Mouse (Mus musculus) forebrain, embryonic 12.5 days (tissue): Measurements from ENCODE around the gene D430041D05Rik. TPM values are rescaled to one million over a fixed set of nuclear protein-coding genes. Genes with fewer than 3 reads are reported as not detected.

Experiments used
- ATAC-seq: fragments of 200-750 bp; cut with Nextera tagmentation; 2 replicates; pipeline ENCODE4 v1.8.0; 2017; ENCODE audit warnings: moderate TSS enrichment; ENCODE audit not compliant: low FRiP score
- H3K27ac ChIP-seq: fragments of 300-500 bp; sonication (generic); 2 replicates; pipeline ENCODE4 v1.5.1; 2016; ENCODE audit warnings: mild to moderate bottlenecking
- H3K27me3 ChIP-seq: fragments of 300-500 bp; sonication (generic); 2 replicates; pipeline ENCODE4 v1.6.1; 2016; ENCODE audit warnings: mild to moderate bottlenecking
- H3K36me3 ChIP-seq: fragments of 300-500 bp; sonication (generic); replicated peaks from 2 replicates; pipeline ENCODE4 v1.6.1; 2016; ENCODE audit warnings: mild to moderate bottlenecking
- H3K4me1 ChIP-seq: fragments of 300-500 bp; sonication (generic); 2 replicates; pipeline ENCODE4 v1.6.1; 2016
- H3K4me2 ChIP-seq: fragments of 300-500 bp; sonication (generic); 2 replicates; pipeline ENCODE4 v1.6.1; 2016; ENCODE audit warnings: mild to moderate bottlenecking, moderate library complexity
- H3K4me3 ChIP-seq: fragments of 300-500 bp; sonication (generic); replicated peaks from 2 replicates; pipeline ENCODE4 v1.5.1; 2016; ENCODE audit warnings: mild to moderate bottlenecking
- H3K9ac ChIP-seq: fragments of 300-500 bp; sonication (generic); 2 replicates; pipeline ENCODE4 v1.6.1; 2016; ENCODE audit warnings: mild to moderate bottlenecking
- H3K9me3 ChIP-seq: fragments of 300-500 bp; sonication (generic); 2 replicates; pipeline ENCODE4 v1.6.1; 2016
- WGBS: fragments of 180-500 bp; shearing (Covaris S2); methylation state at CpG from one replicate; pipeline ENCODE4 v1.1.7; 2016; 5-methylcytosine and 5-hydroxymethylcytosine counted together
- polyA plus RNA-seq: library from polyadenylated mRNA; unstranded; fragments of >200 nt; fragmentation: Nextera tagmentation; extraction: Ambion mirVana; gene quantifications from 2 replicates; pipeline ENCODE4 v1.2.1, GENCODE M21; 2016

D430041D05Rik gene
- polyA plus RNA-seq, 1 experiment from 2014 or later = 4.5 TPM

DNA sequence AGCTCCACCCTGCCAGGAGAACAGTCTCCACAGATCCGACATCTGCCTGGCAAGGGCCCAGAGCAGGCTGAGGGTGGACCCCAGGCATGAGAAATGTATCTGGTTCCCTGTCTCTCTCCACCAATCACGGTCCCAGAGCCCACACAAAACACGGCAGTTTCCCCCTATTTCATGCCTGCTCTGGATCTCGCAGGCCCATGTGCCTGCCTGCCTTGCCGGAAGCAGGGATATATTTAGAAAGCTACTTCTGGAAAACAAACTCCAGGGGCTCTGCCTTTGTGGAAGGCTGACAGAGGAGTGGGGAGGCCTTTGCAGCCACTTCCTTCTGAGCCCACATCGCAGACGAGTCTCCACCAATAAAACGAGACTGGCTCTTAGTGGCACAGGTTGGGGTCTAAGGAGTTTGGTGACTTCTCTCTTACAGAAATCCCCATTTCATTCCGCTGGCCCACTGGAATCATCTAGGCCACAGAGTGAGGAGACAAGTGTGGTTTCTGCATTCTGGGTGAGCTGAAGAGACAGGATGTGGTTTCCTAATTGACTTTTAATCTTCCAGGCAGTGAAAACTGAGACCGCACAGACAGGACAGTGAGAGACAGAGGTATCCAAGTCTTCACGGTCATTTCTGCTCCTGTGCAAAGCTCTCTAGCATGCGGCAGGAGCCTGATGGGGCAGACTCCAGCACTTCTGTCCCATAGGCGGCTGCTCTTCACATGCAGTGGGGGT, 233.7 kb downstream of the D430041D05Rik start:
- H3K36me3 ChIP-seq = no peaks in the 10 kb centered on the region
- H3K4me1 ChIP-seq = peaks cover 12% of the 10 kb centered on the region
- H3K9ac ChIP-seq = no peak overlapping the region
- peak overlapping the region; percentile 50; the same call in 1 of the 2 replicates for H3K27ac ChIP-seq
- no peak overlapping the region for H3K4me3 ChIP-seq
- WGBS = 70% methylated on average over 13 of the region's 13 CpGs
- no peak overlapping the region for H3K4me2 ChIP-seq
- no peaks in the 10 kb centered on the region for H3K9me3 ChIP-seq
- H3K27me3 ChIP-seq = no peaks in the 10 kb centered on the region
- no peak for ATAC-seq

DNA sequence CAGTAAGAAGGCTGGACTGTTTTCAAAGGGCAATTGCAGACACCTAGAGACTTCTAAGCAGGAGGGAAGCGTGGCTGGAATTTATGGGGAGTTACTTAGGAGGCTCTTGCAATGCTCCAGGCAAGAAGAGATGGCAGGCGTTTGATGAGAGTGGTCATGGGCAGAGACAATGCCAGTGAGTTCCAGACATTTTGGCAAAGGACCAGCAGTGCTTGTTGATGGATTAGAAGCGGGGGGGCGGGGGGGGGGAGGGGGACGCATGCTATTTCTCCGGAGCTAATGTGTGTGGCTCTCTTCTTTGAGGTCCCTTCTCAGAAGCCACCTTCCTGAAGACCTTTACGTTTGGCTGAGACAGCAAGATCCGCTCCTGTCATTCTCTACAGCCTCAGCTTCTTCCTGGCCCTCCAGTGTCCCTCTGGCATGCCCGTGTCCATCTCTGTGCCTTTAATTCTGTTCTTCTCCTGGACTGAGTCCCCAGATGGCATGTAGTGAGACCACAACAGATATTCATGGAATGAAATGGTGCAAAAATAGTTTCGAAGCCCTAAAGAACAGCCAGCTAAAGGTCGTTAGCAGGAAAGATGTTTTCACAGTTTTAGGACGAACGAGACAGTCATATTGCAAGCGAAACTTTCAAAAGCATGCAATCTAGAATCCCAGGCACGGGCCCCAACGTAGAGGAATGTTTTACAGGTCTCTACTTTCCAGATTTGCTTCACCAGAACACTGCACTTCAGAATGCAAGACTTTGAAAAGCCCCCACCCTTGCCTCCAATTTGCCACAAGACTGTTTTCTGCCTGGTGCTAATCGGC, 234.4 kb downstream of the D430041D05Rik start:
- Histone ChIP-seq H3K9me3 (no peaks in the 10 kb centered on the region), H3K4me1 (peaks cover 12% of the 10 kb centered on the region), H3K4me2 (no peak overlapping the region), H3K27me3 (no peaks in the 10 kb centered on the region), H3K4me3 (no peak overlapping the region), H3K27ac (peak overlapping the region; percentile 50; the same call in 1 of the 2 replicates), H3K36me3 (no peaks in the 10 kb centered on the region), H3K9ac (no peak overlapping the region)
- ATAC-seq = no peak; the same call in 1 of the 2 replicates
- WGBS = 70% methylated on average over 16 of the region's 17 CpGs

DNA sequence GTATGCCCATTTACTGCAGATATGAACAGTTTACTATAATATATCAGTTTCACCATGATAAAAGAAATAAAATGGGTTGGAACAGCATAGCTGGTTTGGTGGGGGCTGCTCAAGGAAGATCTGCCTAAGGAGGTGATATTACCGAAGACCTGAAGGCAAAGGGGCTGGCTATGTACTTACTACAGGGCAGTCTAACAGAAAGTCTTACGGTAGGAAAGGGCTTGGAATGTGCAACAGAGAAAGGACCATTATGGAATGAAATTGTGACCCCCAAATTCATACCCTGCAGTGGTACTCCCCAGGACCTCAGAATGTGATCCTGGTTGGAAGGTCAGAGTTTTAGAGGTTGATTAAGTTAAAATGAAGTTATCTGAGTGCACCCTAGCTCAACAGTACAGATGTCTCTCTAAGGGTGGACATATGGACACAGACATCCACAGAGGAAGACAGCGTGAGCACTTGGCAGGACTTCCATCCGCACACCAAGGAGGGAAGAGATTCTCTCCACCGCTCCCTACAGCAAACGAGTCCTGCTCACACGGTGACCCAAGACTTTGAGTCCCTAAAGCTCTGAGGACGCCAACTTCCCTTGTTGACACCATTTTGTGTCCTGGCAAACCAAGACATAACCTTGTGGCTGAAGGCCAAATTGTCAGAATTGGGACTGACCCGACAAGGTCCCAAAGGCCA, 235.2 kb downstream of the D430041D05Rik start:
- H3K9me3 ChIP-seq = no peaks in the 10 kb centered on the region
- no peak overlapping the region for H3K27ac ChIP-seq
- peaks cover 12% of the 10 kb centered on the region for H3K4me1 ChIP-seq
- no peak overlapping the region for H3K4me2 ChIP-seq
- ATAC-seq = no peak
- H3K9ac ChIP-seq = no peak overlapping the region
- no peak overlapping the region for H3K4me3 ChIP-seq
- WGBS = 94% methylated on average over 9 of the region's 9 CpGs
- H3K27me3 ChIP-seq = no peaks in the 10 kb centered on the region
- no peaks in the 10 kb centered on the region for H3K36me3 ChIP-seq

DNA sequence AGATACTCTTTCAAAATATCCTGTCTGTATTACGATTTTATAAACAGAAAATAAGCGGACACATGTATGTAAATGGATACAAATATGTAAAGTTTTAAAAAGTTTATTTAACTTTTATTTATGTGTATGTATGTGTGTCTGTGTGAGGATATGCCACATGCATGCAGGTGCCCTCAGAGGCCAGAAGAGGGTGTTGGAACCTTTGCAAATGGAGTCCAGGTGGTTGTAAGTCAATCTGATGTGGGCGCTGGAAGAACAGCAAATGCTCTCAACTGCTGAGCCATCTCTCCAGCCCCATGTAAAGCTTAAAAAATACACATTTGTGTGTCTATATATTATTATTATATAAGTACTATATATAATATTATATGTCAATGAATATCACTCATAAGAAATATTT, 237.4 kb downstream of the D430041D05Rik start:
- H3K4me3 ChIP-seq = no peak overlapping the region
- no peak overlapping the region for H3K4me2 ChIP-seq
- H3K27ac ChIP-seq = no peak overlapping the region
- H3K4me1 ChIP-seq = peaks cover 18% of the 10 kb centered on the region
- H3K9me3 ChIP-seq = no peaks in the 10 kb centered on the region
- no peak for ATAC-seq
- H3K27me3 ChIP-seq = no peaks in the 10 kb centered on the region
- H3K9ac ChIP-seq = no peak overlapping the region
- no peaks in the 10 kb centered on the region for H3K36me3 ChIP-seq
- WGBS = 92% methylated on average over 3 of the region's 3 CpGs

DNA sequence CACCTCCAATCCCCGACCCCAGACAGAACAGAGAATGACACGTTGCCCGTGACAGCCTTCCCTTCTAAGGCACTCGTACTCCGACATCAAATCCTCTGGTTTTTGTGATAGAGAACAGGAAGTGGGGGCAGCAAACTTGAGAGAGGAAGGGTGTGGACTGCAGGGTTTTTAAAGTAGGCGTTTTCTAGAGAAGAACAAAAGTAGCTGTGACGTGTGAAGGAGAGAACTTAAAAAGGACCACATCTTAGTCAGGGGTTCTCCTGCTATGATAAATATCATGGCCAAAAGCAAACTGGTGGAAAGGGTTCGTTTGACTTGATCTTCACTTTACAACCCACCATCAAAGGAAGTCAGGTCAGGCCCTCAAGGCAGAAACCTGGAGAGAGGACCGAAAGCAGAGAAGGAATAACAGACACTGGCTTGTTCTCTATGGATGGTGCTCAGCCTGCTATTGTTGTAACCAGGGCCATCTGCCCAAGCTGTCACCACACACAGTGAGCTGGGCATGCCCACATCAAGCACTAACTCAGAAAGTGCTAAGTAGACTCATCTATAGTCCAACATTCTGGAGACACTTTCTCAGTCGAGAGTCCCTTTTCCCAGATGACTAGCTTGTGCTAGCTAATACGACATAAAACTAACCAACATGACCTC, 238.0 kb downstream of the D430041D05Rik start:
- Histone ChIP-seq H3K36me3 (no peaks in the 10 kb centered on the region), H3K27ac (no peak overlapping the region), H3K4me3 (no peak overlapping the region), H3K9ac (no peak overlapping the region), H3K27me3 (no peaks in the 10 kb centered on the region), H3K9me3 (no peaks in the 10 kb centered on the region), H3K4me1 (peaks cover 24% of the 10 kb centered on the region), H3K4me2 (no peak overlapping the region)
- 84% methylated on average over 11 of the region's 11 CpGs for WGBS
- ATAC-seq = no peak

DNA sequence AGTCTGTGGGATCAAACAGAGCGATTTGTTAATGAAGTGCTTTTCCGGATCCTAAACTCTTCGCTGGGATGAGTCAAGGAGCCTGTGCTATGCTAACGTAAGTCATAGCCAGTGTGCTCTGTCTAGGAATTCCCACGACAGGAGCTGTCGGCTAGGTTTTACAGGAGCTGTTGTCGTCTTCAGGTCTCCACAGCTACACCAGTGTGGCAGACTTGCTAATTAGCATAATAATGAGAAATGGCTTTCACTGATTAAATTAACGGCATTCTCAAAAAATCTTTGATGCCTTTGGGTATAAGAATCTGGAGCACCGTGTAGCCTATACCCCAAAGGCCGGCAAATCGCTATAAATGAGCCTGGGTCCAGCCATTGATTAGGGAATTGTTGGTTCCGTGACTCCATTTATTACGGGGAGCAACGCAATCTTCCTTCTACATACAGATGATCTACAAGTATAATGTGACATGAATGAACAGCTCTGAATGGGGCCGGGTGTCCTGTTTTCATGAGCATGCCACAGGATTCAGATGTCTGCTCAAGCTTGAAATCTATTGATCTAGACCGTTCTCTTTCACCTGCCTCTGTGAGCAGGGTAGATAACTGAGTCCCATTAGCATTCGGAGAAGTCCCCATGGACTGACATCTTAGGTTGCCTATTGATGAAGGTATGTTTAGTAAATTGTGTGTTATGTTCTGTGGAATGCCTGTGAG, 242.5 kb downstream of the D430041D05Rik start:
- Histone ChIP-seq H3K4me2 (peak overlapping the region; percentile 31; the same call in 1 of the 2 replicates), H3K27me3 (no peaks in the 10 kb centered on the region), H3K36me3 (no peaks in the 10 kb centered on the region), H3K4me3 (no peak overlapping the region), H3K9ac (no peak overlapping the region), H3K4me1 (peaks cover 14% of the 10 kb centered on the region), H3K9me3 (no peaks in the 10 kb centered on the region), H3K27ac (no peak overlapping the region)
- ATAC-seq = peak; percentile 83; the same call in 1 of the 2 replicates
- 44% methylated on average over 17 of the region's 17 CpGs for WGBS

DNA sequence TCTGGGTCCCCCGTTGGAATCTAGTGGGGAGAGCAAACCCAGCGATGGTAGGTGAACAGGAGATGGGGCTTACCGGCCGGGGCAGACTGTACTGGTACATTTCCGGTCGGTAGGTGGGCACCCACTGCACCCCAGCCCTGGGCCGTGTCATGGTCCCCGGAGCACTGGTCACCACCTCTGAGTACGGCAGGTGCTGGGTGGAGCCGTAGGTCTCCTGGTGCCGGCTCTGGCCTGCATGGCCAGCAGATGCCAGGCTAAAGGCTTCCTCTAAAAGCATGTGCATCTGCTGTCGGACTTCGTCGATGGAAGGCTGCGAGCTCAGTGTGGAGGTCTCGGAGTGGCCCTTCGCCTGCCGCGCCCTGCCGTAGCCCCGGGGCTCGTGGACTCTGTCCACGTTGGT, 243.0 kb downstream of the D430041D05Rik start:
- WGBS = 94% methylated on average over 23 of the region's 23 CpGs
- H3K4me2 ChIP-seq = no peak overlapping the region
- ATAC-seq = peak; percentile 44; the same call in 1 of the 2 replicates

DNA sequence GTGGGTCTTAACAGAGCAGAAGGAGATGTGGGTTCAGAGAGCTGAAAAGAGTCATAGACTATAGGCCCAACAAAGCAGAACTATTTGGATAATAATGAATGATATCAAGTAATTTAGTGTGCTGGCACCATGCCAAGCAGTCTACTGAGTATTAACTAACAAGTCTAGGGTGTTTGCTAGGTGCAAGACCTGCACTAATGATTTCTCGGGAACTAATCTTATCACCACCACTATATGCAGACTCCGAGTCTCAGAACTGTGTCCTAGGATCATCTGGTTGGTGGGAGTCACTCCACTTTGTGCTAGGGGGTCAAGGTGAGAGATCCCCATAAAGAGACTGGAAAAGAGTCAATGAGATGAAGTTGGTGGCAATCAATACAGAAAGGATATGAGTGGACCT, 245.2 kb downstream of the D430041D05Rik start:
- Histone ChIP-seq H3K27me3 (no peaks in the 10 kb centered on the region), H3K36me3 (no peaks in the 10 kb centered on the region), H3K4me1 (peaks cover 14% of the 10 kb centered on the region), H3K27ac (no peak overlapping the region), H3K9ac (no peak overlapping the region), H3K4me3 (no peak overlapping the region), H3K4me2 (no peak overlapping the region), H3K9me3 (no peaks in the 10 kb centered on the region)
- 97% methylated on average over 2 of the region's 2 CpGs for WGBS
- ATAC-seq = no peak

More for the DNA sequence above, 243.0 kb downstream of the D430041D05Rik start:
- Histone ChIP-seq H3K27ac (no peak overlapping the region), H3K4me3 (no peak overlapping the region), H3K36me3 (no peaks in the 10 kb centered on the region), H3K27me3 (no peaks in the 10 kb centered on the region), H3K9ac (no peak overlapping the region), H3K4me1 (peaks cover 14% of the 10 kb centered on the region), H3K9me3 (no peaks in the 10 kb centered on the region)

DNA sequence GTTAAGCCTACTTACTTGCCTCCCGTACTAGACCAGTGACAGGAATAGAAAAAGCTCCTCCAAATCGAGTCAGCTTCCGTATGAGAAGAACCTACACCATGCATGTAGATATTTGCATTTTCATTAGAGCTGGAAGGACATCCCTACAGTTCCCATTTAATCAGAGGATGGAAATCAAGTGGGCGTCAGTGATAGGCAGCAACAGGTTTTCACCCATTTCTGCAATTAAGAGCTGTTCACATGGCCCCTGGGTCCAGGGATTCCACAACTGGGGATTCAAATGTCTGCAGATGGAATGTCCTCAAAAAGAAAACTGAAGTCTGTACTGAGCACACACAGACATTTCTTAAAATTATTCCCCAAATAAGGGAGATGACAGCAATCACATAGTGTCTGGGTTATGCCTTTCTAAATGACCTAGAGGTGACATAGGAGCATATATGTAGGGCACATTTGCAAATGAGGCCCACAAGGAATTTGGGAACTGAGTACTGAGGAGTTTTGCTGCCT, 246.8 kb downstream of the D430041D05Rik start:
- H3K27me3 ChIP-seq = no peaks in the 10 kb centered on the region
- peaks cover 13% of the 10 kb centered on the region for H3K4me1 ChIP-seq
- WGBS = 90% methylated on average over 4 of the region's 4 CpGs
- no peak overlapping the region for H3K27ac ChIP-seq
- ATAC-seq = no peak
- no peak overlapping the region for H3K9ac ChIP-seq
- no peak overlapping the region for H3K4me2 ChIP-seq
- no peaks in the 10 kb centered on the region for H3K9me3 ChIP-seq
- H3K36me3 ChIP-seq = no peaks in the 10 kb centered on the region
- H3K4me3 ChIP-seq = no peak overlapping the region

DNA sequence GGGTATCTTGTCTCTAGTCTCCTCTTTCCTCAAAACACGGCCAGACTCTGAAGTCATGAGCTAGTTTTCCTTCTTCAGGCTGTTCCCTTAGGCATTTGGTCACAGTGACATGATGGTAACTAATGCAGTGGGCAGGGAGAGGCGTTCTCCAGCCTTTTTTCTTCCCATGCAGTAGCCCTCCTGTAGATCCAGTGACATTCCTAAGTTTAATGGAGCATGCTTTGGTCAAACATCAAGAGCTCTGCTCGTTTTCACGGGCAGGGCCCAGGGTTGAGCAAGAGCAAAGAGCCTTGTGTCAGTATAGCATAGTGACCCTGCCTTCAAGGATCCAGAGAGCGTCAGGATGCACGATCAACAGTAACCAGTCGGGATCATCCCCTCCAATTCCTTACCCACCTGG, 247.4 kb downstream of the D430041D05Rik start:
- Histone ChIP-seq H3K4me1 (peaks cover 7% of the 10 kb centered on the region), H3K4me3 (no peak overlapping the region), H3K4me2 (no peak overlapping the region), H3K27me3 (no peaks in the 10 kb centered on the region), H3K36me3 (no peaks in the 10 kb centered on the region), H3K27ac (no peak overlapping the region), H3K9ac (no peak overlapping the region), H3K9me3 (no peaks in the 10 kb centered on the region)
- no peak for ATAC-seq
- 87% methylated on average over 7 of the region's 7 CpGs for WGBS

DNA sequence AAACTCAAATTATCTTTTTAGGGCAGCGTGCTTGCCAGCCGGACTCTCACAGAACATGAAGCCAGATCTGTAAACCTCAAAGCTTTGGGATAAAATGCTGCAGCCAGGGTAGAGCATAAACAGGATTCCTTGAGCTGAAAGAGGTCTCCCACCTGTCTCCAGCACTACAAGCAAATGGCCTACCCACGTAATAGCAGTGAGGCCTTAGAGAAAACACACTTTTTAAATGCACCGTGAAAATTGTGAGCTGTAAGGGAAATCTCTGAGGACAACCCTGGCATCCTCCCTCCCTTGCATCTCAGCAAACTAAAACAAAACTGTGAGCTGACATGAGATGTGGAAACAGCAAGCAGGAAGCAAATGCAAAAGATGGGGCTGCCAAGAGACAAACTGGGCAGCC, 253.0 kb downstream of the D430041D05Rik start:
- H3K4me3 ChIP-seq = no peak overlapping the region
- no peak for ATAC-seq
- H3K9me3 ChIP-seq = no peaks in the 10 kb centered on the region
- no peak overlapping the region for H3K4me2 ChIP-seq
- H3K9ac ChIP-seq = no peak overlapping the region
- no peaks in the 10 kb centered on the region for H3K36me3 ChIP-seq
- no peaks in the 10 kb centered on the region for H3K27me3 ChIP-seq
- WGBS = 88% methylated on average over 4 of the region's 4 CpGs
- no peaks in the 10 kb centered on the region for H3K4me1 ChIP-seq
- no peak overlapping the region for H3K27ac ChIP-seq
